Mouse (Mus musculus) heart, postnatal 36 days (tissue): Measurements from ENCODE around the gene Srd5a1. TPM values are rescaled to one million over a fixed set of nuclear protein-coding genes. Genes with fewer than 3 reads are reported as not detected.
"Not testable (repeated sequence)": the region's sequence is repeated elsewhere in the genome, so short reads cannot be mapped to it uniquely, and the experiment has no call there.

ENCODE experiments used
- DNase-seq, 2 experiments: peaks; one replicate each; pipeline ENCODE4 v3.0.0; 2021 to 2022
- intact Hi-C: fragments of 180-260 bp; cut with DNase I; formaldehyde crosslinking; loops from one replicate; pipeline ENCODE4 v1.15.1; 2025
- total RNA-seq, 2 experiments: library from RNA; stranded (reverse); gene quantifications; 2 replicates each; pipeline ENCODE4 v1.2.3; 2021

Srd5a1 gene
- 1 to 10 TPM in 1 of 2 experiments, under 1 TPM in 1; 0.83 to 1.6 TPM for total RNA-seq

GRCm38 (mm10) chr13:69611398-69612174, at the start of gene Srd5a1:
Gene Srd5a1, minus strand, starts transcription at chr13:69611442.
- DNase-seq, result peak; percentile 99 to 100
- intact Hi-C loops, result loop anchor here (2.0 to 5.0 kb wide), 4 partner anchors 59 to 1029 kb away; partner anchors contain the start of genes Fastkd3 and Mtrr

- intact Hi-C loops, result loop anchor here (10.0 kb wide), 1 partner anchor 650 kb away; no protein-coding TSS in a partner anchor
- no peak for DNase-seq
Measured at GRCm38 (mm10) chr13:69654508-69654907, 43.3 kb upstream of the Srd5a1 start.

GRCm38 (mm10) chr13:69646481-69646880, 35.2 kb upstream of the Srd5a1 start:
- DNase-seq, result no peak
- intact Hi-C loops, result no loop called here

DNA sequence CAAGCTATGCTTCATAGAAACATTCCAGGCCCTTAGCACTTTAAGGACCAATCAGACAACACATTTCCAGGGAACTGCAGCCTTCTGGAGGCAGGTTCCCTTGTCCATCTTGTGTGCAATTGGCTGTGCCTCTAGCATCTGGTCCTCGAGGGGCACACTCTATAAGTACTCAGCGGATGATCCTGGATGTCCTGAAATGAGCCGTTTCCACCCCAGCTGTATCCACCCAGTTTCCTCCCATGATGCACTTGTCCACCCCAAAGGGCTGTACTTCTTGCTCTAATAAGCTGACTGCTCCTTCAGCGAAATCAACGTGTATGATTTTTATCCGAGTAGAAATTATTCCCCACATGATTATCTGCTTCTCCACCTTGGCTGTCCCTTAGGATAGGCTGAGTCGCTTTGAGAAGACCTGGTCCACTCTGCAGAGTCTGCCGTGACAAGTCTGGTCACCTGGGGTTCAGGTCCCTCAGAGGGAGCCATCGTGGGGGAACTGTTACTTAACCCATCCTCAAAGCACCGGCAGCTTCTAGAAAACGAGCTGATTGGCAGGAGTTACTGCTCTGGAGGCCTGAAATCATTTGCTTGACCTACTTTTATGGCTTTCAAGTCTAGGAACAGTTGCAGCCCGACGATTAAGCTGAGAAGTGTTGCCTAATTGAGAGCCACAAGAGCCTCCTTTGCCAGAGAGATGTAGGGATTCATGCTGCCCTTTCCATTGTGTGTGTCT, 34.6 kb upstream of the Srd5a1 start:
- intact Hi-C loops, result no loop called here

GRCm38 (mm10) chr13:69644427-69645166, 33.4 kb upstream of the Srd5a1 start:
- no peak for DNase-seq
- intact Hi-C loops, result no loop called here

More for the DNA sequence above, 34.6 kb upstream of the Srd5a1 start:
- DNase-seq, result no peak

DNA sequence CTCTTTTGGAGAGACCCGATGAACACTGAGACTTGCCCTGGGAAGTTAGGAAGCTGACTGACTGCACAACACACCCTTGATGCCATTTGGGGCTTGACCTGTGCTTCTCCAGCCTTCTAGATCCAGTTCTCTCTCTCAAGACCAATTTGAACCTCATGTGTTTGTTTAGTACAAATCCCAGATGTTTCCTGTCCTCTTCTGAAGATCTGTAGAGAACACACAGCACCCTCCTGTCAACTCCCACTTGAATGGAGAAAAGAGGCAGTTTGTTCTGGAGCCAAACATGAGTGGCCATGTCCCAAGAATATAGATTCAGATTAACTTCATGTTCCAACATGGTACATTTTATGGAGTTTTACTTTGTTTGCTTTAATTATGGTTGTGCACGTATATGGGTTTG, 32.7 kb upstream of the Srd5a1 start:
- no peak for DNase-seq
- intact Hi-C loops, result no loop called here

DNA sequence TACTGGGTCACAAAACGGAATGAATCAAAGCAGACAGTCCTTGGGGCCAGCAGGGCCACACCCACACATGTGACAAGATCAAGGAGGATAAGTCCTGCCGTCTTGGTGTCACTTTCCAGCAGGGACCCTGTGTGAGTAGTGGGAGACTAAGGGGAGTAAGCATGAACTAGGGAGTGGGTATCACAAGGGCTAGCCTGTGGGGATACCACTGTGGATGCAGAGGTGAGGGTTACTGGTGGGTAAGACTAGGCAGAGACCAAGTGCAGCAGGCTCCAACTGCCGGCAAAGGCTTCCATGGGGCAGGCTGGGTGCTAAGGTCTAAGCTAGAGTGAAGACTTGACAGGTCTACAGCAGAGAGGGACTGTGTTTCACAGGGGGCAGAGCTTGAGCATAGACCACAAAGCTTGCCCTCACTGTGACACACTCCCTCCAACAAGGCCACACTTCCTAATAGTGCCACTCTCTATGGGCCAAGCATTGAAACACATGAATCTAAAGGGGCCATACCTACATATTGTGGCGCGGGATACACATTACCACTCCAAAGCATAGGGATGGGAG, 31.5 kb upstream of the Srd5a1 start:
- intact Hi-C loops, result no loop called here
- no peak for DNase-seq

DNA sequence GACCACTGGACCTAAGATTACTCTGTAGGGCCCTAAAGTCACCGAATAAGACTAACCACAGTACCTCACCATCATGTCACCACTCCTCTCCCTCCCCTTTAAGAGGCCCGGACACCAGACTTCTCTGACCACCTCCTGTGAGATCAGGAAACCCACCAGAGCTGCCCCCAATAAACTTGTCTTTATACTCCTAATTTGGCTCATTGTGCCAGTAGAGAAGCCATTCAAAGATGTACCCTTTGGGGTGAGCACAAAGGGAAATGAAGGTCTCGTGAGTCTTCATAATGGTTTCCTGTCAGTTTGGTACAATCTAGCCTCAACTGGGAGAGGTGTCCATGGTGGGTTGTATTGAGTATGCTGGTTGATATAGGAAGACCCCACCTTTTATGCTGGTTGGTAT, 29.8 kb upstream of the Srd5a1 start:
- DNase-seq, result no peak
- intact Hi-C loops, result no loop called here

DNA sequence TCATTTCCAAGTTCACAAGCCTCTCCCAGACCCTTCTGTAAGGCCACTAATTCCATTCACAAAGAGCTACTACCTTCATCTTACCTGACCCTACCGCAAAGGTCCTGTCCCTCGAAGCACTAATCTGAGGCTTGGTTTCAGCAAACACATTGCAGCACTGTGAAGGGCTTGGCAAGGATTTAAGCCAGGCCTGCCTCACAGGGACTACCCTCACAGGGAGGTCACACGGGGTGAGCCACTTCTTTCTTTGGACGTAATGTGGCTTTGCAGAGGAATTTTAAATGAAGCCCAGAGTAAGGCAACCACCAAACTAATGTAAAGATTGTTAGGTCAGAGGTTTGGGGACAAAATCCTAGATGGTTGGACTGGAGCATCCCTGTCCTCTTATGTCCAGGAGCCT, 29.3 kb upstream of the Srd5a1 start:
- DNase-seq, result no peak
- intact Hi-C loops, result no loop called here

GRCm38 (mm10) chr13:69640126-69640525, 28.9 kb upstream of the Srd5a1 start:
- no peak for DNase-seq
- intact Hi-C loops, result no loop called here

DNA sequence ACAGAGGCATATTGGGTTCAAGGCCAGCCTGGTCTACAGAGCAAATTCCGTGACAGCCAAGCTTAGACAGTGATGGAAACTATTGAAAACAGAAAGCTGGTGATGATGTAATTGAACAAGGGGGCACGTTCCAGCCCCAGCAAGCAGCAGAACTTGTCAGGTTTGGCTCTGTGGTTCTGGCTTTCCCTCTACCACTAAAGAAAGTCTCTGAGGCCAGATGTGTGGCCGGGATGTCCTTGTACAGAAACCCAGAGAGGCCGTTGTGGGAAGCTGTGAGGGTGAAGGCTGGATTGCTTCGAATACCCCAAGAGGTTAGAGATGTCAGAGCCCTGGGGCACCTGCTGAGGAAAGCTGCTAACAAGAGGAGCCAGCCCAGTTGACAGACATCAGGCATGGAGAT, 28.0 kb upstream of the Srd5a1 start:
- no peak for DNase-seq
- intact Hi-C loops, result no loop called here

DNA sequence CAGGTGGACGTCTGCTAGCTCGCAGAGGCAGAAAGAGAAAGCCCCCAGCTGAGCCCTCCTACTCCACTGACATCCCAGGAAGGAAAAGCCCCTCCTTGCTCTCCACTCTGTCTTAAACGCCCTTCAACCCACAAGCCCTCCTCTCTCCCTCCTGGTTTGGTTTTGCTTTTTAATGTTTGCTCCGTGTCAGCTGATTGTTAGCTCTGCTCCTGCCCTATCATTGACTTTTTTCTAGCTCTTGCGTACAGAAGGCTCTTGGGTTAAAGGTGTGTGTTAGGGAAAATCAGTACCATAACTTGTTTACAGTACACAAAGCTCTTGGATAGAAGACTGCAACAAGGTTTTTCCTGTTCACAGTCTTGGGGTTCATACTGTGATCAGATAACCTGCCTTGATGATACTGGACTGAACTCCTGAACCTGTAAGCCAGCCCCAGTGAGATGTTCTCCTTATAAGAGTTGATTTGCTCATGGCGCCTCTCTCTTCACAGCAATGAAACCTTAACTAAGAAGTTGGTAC, 26.9 kb upstream of the Srd5a1 start:
- intact Hi-C loops, result no loop called here
- DNase-seq, result no peak

DNA sequence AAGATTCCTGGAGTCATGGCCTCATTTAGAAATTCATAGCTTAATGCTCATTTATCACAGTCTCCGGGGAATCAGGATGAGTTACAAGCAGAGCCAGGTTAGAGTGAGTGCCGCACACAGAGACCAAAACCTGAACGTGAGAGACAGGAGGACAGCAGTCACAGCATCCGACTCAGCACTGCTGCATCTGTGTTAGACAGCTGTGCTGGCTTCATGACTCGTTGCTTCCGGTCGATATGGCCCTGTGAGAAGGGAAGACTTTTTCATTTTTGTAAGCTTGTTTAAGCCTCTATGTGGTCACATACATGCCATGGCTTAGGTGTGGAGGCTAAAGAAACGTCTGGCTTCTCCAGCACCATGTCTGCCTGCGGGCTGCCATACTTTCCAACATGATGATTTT, 26.4 kb upstream of the Srd5a1 start:
- intact Hi-C loops, result no loop called here

DNA sequence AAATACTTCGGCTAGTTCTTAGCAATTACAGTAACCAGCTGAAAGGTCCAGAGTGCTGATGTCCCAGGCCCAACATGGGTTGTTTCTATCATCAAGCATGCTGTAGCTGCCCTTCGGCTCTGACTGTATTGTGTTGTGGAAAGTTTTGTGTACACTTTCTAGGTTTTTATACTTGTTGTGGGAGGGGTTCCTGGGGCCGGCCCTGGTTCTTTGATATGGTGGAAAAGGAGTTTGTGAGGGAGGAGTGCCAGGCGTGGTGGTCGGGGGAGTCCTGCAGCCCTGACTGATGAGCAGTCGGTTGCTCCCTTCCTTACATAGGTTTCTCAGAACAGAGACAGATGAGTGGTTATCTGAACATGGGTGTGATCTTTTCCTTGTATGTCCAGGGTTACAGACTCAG, 25.6 kb upstream of the Srd5a1 start:
- DNase-seq, result no peak
- intact Hi-C loops, result no loop called here

More for the DNA sequence above, 26.4 kb upstream of the Srd5a1 start:
- DNase-seq, result no peak

- DNase-seq, result no peak
- intact Hi-C loops, result no loop called here
Measured at GRCm38 (mm10) chr13:69636375-69636774, 25.1 kb upstream of the Srd5a1 start.

DNA sequence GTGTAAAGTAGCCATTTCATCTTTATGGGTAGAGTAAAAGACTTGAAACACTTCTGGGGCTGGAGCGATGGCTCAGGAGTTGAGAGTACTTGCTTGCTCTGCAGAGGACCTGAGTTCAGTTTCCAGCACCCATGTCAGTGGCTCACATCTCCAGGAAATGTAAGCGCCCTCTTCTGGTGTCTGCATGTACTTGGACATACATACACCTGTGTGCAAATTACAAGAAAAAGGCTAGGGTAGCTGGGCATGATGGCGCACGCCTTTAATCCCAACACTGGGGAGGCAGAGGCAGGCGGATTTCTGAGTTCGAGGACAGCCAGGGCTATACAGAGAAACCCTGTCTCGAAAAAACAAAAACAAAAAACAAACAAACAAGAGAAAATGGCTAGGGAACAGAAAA, 24.6 kb upstream of the Srd5a1 start:
- DNase-seq, intact Hi-C loops: not testable (repeated sequence)

DNA sequence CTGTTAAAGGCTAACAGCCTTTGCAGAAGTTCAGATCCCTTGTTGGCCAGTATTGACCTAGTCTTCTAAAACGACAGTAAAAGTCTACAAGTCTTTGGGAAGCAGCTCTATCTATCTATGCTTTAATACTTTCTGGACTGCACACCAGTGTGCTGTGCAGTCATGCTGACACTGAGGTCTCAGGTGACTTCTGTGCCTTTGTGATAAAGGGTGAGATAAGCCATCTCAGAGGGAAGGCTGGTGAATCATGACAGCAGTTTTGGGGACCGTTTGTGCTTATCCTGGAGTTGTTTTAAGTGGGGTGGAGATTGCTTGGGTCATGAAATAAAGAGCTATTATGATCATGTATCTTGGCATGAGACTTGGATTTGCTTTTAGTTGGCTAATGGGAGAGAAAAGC, 22.7 kb upstream of the Srd5a1 start:
- intact Hi-C loops, result no loop called here
- DNase-seq, result no peak

DNA sequence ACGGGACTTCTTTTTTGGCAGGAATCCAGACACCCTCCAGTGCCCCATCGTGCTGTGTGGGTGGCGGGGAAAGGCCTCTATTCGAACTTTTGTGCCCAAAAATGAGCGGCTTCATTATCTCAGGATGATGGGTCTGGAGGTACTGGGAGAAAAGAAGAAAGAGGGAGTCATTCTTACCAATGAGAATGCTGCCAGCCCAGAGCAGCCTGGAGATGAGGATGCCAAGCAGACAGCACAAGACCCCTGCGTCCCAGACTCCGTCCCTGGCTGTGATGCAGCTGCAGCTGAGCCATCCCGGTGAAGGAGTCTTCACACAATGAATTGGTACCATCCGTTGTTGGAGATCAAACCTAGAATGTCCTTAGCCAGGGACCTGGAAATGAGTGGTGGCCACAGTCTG, 22.3 kb upstream of the Srd5a1 start:
- intact Hi-C loops, result no loop called here
- DNase-seq, result no peak

DNA sequence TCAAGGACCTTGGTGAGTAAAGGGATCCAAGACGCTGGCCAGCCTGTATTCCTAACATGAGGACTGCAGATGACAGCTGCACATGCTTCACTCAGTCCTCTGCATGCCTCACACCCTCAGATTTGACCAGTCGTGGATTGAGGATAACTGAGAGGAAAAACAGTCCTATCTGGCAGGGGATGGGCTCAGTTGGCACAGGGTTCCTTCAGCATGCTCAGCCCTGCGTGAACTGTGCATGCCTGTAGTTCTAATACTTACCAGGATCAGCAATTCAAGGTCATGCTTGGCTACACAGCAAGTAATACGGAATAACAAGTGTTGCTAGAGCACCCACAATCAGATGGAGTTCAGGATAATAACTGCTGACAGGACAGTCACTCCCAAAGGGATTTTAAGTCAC, 20.4 kb upstream of the Srd5a1 start:
- intact Hi-C loops, result no loop called here
- DNase-seq, result no peak

GRCm38 (mm10) chr13:69631111-69631510, 19.9 kb upstream of the Srd5a1 start:
- DNase-seq, result no peak
- intact Hi-C loops, result no loop called here

- intact Hi-C loops, result no loop called here
- DNase-seq, result no peak
Measured at GRCm38 (mm10) chr13:69630576-69630975, 19.3 kb upstream of the Srd5a1 start.
